Mouse (Mus musculus): ENCODE results near the gene Clnk.
"Not testable (repeated sequence)": the region's sequence is repeated elsewhere in the genome, so short reads cannot be mapped to it uniquely, and the experiment has no call there.

Clnk gene

GRCm38 (mm10) chr5:38876622-38877021 lies at the start of gene Clnk:
Gene Clnk, minus strand, starts transcription at chr5:38876812.
- ChIA-PET CTCF (no interaction called here), POLR2A (interaction anchor here in 1 of 4 experiments (1.7 kb wide), 1 partner anchor 15 kb away, joined by 6 read pairs; no protein-coding TSS in a partner anchor)

- ChIA-PET POLR2A (interaction anchor here in 1 of 4 experiments (1.5 kb wide), 1 partner anchor 10 kb away, joined by 4 read pairs; no protein-coding TSS in a partner anchor), CTCF (no interaction called here)
Observed at GRCm38 (mm10) chr5:38905271-38905670, 28.7 kb upstream of the Clnk start.

GRCm38 (mm10) chr5:38904528-38905044 lies 28.0 kb upstream of the Clnk start:
- CTCF ChIA-PET = interaction anchor here in 1 of 4 experiments (0.5 kb wide), 1 partner anchor 22 kb away, joined by 3 read pairs; no protein-coding TSS in a partner anchor
- POLR2A ChIA-PET = no interaction called here

DNA sequence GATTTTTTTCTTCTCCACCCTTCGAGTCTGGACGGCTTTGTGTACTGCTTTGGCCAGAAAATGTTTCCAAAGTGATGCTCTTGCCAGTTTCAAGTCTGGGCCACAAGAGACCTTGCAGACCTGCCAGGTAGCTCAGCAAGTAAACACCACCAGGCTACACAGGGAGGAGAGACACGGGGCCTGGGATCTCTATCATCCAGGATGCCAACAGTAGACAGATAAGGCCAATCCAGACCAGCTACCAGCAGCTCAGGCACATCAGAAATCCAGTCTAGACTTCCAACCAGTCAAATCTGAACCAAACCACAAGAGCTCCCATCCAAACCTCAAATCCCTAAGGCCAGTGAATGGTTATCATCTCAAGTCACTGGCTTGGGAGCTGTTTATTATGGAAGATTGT lies 26.3 kb upstream of the Clnk start:
- POLR2A ChIA-PET = no interaction called here
- CTCF ChIA-PET = interaction anchor here in 1 of 4 experiments (0.5 kb wide), 1 partner anchor 122 kb away, joined by 4 read pairs; no protein-coding TSS in a partner anchor

GRCm38 (mm10) chr5:38899051-38899450 lies 22.4 kb upstream of the Clnk start:
- POLR2A ChIA-PET = no interaction called here

DNA sequence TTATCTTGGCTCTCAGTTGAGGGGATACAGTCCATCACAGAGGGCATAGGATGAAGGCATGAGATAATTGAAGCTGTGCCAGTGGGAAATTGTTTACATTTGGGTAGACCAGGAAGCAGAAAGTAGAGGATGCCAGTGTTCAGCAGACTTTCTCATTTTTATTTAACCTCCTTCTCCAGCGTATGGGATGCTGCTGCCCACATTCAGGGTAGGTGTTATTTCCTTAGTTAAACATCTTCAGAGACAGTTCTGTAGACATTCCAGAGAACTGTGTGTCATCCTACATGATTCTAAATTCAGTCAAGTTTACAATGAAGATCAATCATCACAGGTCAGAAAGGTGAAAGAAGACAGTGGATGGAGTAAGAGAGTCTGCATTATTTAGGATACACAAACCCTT lies 12.0 kb upstream of the Clnk start:
- POLR2A ChIA-PET = no interaction called here
- CTCF ChIA-PET = no interaction called here

More at GRCm38 (mm10) chr5:38899051-38899450, 22.4 kb upstream of the Clnk start:
- CTCF ChIA-PET = no interaction called here

GRCm38 (mm10) chr5:38886623-38887275 lies 10.1 kb upstream of the Clnk start:
- ChIA-PET CTCF (interaction anchor here in 1 of 4 experiments (0.7 kb wide), 1 partner anchor 757 kb away, joined by 3 read pairs; no protein-coding TSS in a partner anchor), POLR2A (no interaction called here)

- CTCF ChIA-PET = not testable (repeated sequence)
- POLR2A ChIA-PET = interaction anchor here in 1 of 4 experiments (0.6 kb wide), 1 partner anchor 82 kb away, joined by 3 read pairs; no protein-coding TSS in a partner anchor
Observed at GRCm38 (mm10) chr5:38882635-38883034, 6.0 kb upstream of the Clnk start.

DNA sequence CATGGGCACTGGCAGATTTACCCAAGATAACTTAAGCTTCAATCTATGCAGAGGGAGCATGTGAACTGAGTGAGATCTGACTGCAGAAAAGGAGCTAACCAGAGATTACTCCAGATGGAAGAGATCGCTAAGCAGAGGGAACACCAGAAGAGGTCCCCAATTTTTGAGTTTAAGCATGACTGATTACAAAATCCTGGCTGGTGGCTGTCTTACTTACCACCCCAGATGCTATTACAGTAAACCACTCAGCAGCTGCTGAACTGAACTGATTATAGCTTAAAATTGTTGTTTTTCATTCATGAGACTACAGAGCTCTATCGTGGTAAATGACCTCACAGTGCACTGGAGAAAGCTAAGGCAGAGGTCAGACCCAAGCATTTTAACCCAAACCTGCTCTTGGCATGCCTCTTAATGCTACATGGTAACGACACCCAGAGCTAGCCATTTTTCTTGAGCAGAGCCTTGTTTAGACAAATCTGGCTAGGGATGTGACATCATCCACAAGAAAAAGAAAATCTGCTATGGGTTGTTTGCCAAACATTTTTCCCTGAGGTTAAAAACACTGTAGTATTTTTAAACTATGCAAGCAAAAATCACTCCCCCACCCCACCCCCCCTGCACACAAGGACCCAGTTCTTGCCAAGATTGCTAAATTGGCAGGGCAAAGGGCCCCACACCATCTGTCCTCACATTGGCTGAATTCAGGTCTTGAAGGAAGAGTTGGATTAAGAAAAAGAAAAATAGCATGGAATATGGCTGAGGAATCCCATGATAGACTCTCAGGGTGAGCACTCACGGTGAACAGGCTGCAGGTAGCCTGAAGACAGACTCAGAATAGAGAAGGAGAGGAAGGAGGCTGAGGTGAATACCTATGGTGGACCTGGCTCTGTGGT lies 5.4 kb upstream of the Clnk start:
- POLR2A ChIA-PET = no interaction called here
- CTCF ChIA-PET = no interaction called here

GRCm38 (mm10) chr5:38881416-38881727 lies 4.8 kb upstream of the Clnk start:
- ChIA-PET POLR2A (no interaction called here), CTCF (no interaction called here)

- ChIA-PET POLR2A (no interaction called here), CTCF (interaction anchor here in 1 of 4 experiments (1.0 kb wide), 1 partner anchor 15 kb away, joined by 3 read pairs; no protein-coding TSS in a partner anchor)
Observed at GRCm38 (mm10) chr5:38879989-38880706, 3.5 kb upstream of the Clnk start.

DNA sequence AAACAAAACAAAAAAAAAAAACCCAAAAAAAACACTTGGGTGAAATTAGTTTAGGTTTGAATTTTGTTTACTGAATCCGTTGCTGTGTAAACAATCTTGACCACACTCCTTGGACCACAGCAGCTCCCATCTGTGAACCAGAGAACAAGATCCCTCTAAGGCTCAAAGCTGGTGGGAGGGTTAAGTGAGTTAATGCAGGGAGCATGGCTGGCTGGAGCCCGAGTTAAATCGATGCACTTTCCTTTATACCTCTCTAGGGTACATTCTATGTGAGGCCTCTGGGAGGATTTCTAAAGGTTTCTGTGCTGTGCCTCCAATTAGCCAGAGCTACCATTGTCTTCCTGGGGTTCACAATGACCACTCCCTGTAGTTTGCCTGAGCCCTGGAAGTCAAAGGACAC lies 1.2 kb downstream of the Clnk start:
- ChIA-PET POLR2A (interaction anchor here in 2 of 4 experiments (0.5 to 0.7 kb wide), 2 partner anchors 52 to 1271 kb away, joined by 3 to 4 read pairs; no protein-coding TSS in a partner anchor), CTCF (no interaction called here)

DNA sequence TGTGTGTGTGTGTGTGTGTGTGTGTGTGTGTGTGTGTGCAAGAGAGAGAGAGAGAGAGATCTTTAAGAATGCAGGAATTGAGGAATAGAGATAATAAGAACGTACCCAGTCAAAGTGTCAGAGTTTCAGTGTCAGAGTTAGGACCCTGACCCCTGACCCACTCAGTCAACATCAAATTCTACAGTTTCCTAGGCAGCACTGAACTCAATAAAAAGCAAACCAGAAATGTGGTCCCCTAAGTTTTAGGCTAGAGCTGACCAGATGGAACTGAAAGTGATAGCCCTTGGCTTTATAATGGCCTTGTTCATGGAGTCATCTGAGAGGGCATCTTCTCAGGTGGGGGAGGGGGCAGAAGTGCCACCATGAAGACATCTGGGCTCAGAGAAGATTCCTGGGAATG lies 1.7 kb downstream of the Clnk start:
- ChIA-PET POLR2A (interaction anchor here in 1 of 4 experiments (0.7 kb wide), 1 partner anchor 1270 kb away, joined by 3 read pairs; no protein-coding TSS in a partner anchor), CTCF (no interaction called here)

GRCm38 (mm10) chr5:38872906-38873305 lies 3.7 kb downstream of the Clnk start:
- ChIA-PET CTCF (no interaction called here), POLR2A (no interaction called here)

DNA sequence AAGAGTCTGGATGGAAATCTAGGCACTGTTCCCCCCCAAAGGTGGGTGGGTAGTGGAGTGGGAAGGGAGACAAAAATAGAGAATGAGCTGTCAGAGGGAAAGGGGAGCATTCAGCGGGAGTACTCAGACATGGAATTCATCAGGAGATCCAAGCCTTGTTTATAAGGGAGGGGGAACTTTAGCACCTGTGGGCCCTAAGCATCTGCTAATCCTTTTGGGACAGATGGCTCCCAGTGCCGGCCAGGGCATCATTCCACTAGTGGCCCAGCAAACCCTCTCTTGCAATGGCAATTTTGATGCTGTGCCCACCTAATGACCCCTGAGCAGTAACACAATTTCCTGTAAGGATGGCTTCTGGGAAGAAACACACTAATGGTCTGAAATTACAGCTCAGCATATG lies 5.0 kb downstream of the Clnk start:
- POLR2A ChIA-PET = no interaction called here
- CTCF ChIA-PET = no interaction called here

DNA sequence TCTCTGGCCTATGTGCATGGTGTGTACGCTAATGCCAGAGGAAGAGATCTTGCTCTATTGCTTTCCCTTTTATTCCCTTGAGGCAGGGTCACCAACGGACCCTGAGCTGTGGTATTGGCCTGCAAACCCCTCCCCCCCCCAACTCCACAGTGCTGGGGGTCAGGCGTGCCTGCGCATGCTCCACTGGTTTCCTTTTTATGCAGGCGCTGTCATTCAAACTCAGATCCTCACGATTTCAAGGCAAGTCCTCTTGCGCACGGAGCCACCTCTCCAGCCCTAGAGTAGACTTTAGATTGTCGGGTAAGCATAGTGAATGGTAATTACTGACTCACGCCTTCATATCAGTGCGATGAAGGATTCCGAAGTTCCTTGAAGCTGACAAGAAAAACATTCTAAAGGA lies 6.1 kb downstream of the Clnk start:
- ChIA-PET POLR2A (interaction anchor here in 1 of 4 experiments (0.7 kb wide), 1 partner anchor 311 kb away, joined by 3 read pairs; no protein-coding TSS in a partner anchor), CTCF (no interaction called here)

DNA sequence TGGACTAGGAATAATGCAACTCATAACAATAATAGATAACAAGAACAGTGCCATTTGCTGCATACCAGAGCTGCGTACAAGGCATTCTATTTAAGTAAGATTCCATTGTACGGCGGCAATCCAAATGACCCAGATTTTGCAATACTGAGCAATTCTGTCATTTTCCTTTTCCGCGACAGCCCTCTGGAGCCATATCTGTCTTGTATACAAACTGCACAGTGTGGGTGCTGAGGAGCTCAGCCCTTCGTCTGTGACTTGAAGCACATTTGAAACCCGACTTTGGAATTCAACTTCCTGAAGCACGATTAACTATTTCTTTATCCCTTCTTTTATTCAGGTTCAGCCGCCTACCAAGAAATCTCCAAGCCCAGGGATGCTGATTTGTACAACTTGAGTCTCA lies 6.6 kb downstream of the Clnk start:
- CTCF ChIA-PET = no interaction called here
- POLR2A ChIA-PET = no interaction called here

DNA sequence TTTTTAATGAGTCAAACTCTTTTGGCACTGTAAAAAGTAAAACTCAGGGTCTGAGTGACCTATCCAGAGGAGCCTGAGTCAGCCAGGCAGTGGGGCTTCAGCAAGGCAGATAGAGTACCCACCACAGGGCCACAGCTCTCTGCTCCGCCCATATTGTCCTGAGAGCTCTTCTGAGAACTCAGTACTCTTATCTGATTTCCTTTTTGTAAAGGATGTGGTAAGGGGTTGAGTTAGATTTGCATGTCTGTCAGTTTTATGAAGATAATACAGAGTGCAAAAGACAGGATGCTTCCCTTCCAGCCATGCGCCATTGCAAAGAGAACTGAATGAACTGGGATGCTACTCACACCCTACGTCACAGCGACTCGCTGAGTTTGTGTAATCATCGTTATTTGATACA lies 12.0 kb downstream of the Clnk start:
- ChIA-PET POLR2A (no interaction called here), CTCF (no interaction called here)

GRCm38 (mm10) chr5:38863029-38863428 lies 13.6 kb downstream of the Clnk start:
- CTCF ChIA-PET = no interaction called here
- POLR2A ChIA-PET = no interaction called here
